Mouse (Mus musculus): ENCODE measurements at regions not wholly inside any gene's neighbourhood (a gene's known extent, or its start where the extent isn't known, plus 50 kb on each side); places are given as distances from the start of the nearest gene placed in this dataset.

GRCm38 (mm10) chr5:88834137-88834536 lies 52.5 kb upstream of the Slc4a4 start:
- Histone ChIP-seq H3K27ac (ENCODE audit: insufficient read depth, low read depth, low read length) (no peak overlapping the region), H3K4me1 (ENCODE audit: control insufficient read depth, insufficient read depth, low read length) (no peaks in the 10 kb centered on the region), H3K36me3 (ENCODE audit: control insufficient read depth, insufficient read depth, low read length) (no peaks in the 10 kb centered on the region), H3K4me3 (ENCODE audit: insufficient read depth, low read depth, low read length) (no peak overlapping the region), H3K27me3 (replicated peaks; ENCODE audit: control insufficient read depth, insufficient read depth, low read length) (no peaks in the 10 kb centered on the region)
- DNase-seq, result no peak
- TF ChIP-seq CTCF (conservative IDR thresholded peaks at IDR 0.05; ENCODE audit: insufficient read depth, insufficient read length, low read depth, low read length) (no peak), POLR2A (IDR thresholded peaks at IDR 0.05; ENCODE audit: low read depth, low read length) (no peak)
- 68% methylated on average over 1 of the region's 1 CpGs for WGBS

GRCm38 (mm10) chr5:88835053-88835452 lies 51.6 kb upstream of the Slc4a4 start:
- TF ChIP-seq CTCF (conservative IDR thresholded peaks at IDR 0.05; ENCODE audit: insufficient read depth, insufficient read length, low read depth, low read length) (no peak), POLR2A (IDR thresholded peaks at IDR 0.05; ENCODE audit: low read depth, low read length) (no peak)

GRCm38 (mm10) chr5:88835958-88836357 lies 50.7 kb upstream of the Slc4a4 start:
- 80% methylated on average over 6 of the region's 6 CpGs for WGBS
- H3K27ac ChIP-seq (ENCODE audit: insufficient read depth, low read depth, low read length), result no peak overlapping the region

More at GRCm38 (mm10) chr5:88835053-88835452, 51.6 kb upstream of the Slc4a4 start:
- Histone ChIP-seq H3K27ac (ENCODE audit: insufficient read depth, low read depth, low read length) (no peak overlapping the region), H3K4me1 (ENCODE audit: control insufficient read depth, insufficient read depth, low read length) (no peaks in the 10 kb centered on the region), H3K36me3 (ENCODE audit: control insufficient read depth, insufficient read depth, low read length) (no peaks in the 10 kb centered on the region), H3K4me3 (ENCODE audit: insufficient read depth, low read depth, low read length) (no peak overlapping the region), H3K27me3 (replicated peaks; ENCODE audit: control insufficient read depth, insufficient read depth, low read length) (no peaks in the 10 kb centered on the region)
- whole genome bisulfite sequencing, result 63% methylated on average over 7 of the region's 7 CpGs
- DNase-seq, result peak; percentile 66

More at GRCm38 (mm10) chr5:88835958-88836357, 50.7 kb upstream of the Slc4a4 start:
- no peak for DNase-seq
- Histone ChIP-seq H3K36me3 (ENCODE audit: control insufficient read depth, insufficient read depth, low read length) (no peaks in the 10 kb centered on the region), H3K4me1 (ENCODE audit: control insufficient read depth, insufficient read depth, low read length) (no peaks in the 10 kb centered on the region), H3K4me3 (ENCODE audit: insufficient read depth, low read depth, low read length) (no peak overlapping the region), H3K27me3 (replicated peaks; ENCODE audit: control insufficient read depth, insufficient read depth, low read length) (no peaks in the 10 kb centered on the region)
- TF ChIP-seq POLR2A (IDR thresholded peaks at IDR 0.05; ENCODE audit: low read depth, low read length), result no peak
- no peak for TF ChIP-seq CTCF (conservative IDR thresholded peaks at IDR 0.05; ENCODE audit: insufficient read depth, insufficient read length, low read depth, low read length)
